Mouse (Mus musculus): ENCODE measurements at regions not wholly inside any gene's neighbourhood (a gene's known extent, or its start where the extent isn't known, plus 50 kb on each side); places are given as distances from the start of the nearest gene placed in this dataset.

GRCm38 (mm10) chr10:125164671-125165070 lies 224.6 kb downstream of the Slc16a7 start:
- ATAC-seq (replicated peaks in 1 of 2; ENCODE audit: insufficient read depth in 1 of 2, low FRiP score in 2 of 2, low TSS enrichment in 1 of 2, low read depth in 1 of 2, poor library complexity in 2 of 2, severe bottlenecking in 2 of 2), result no peak

- 0 out of 4 replicates have a peak, but pooled peaks of 1 of the 2 experiments have one; percentile 27 for ATAC-seq (replicated peaks in 1 of 2; ENCODE audit: insufficient read depth in 1 of 2, low FRiP score in 2 of 2, low TSS enrichment in 1 of 2, low read depth in 1 of 2, poor library complexity in 2 of 2, severe bottlenecking in 2 of 2)
Measured at GRCm38 (mm10) chr10:125161077-125161476, 228.2 kb downstream of the Slc16a7 start.

- no peak for ATAC-seq (replicated peaks in 1 of 2; ENCODE audit: insufficient read depth in 1 of 2, low FRiP score in 2 of 2, low TSS enrichment in 1 of 2, low read depth in 1 of 2, poor library complexity in 2 of 2, severe bottlenecking in 2 of 2)
Measured at GRCm38 (mm10) chr10:125148753-125149152, 240.5 kb downstream of the Slc16a7 start.

DNA sequence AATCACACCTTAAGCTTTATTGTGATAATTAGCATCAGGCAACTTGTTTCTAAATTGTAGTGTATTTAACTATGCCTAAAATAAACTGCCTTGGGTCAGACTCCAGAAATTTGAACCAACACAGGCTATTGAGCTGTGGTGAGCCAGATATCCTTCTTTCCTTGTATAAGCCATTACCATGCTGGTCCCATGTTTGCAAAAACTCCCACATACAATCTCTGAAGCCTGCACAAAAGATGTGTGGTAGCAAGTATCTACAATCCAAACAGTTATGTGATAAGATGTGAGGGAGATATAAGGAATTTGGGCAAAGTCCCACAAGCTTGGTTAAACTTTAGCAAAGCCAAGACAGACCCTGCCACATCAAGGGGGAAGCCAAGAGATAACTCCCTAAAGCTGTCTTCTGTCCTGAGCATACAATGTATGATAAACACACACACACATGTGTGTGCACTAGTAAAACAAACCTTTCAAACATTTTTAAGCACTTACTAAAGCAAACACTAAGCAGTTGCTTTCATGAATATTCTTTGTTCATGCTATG lies 242.0 kb downstream of the Slc16a7 start:
- no peak for ATAC-seq (replicated peaks in 1 of 2; ENCODE audit: insufficient read depth in 1 of 2, low FRiP score in 2 of 2, low TSS enrichment in 1 of 2, low read depth in 1 of 2, poor library complexity in 2 of 2, severe bottlenecking in 2 of 2)

DNA sequence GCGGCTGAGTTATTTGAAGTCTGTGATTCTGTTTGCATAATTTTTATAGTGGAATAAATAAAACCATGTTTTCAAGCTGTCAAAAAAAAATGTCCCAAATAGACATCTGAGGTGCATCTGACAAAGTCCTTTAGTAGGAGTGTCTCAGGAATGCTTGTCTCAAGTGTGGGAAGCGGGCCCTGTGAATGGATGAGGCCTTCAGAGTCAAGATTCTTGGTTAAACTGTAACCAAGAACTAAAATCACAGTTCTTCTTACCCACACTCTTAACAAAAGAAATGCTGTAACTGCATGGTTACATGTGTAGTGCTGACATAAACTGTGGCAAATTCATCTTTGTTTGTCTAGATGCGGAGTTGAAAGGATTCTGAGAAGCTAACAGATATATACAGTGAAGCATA lies 242.9 kb downstream of the Slc16a7 start:
- no peak for ATAC-seq (replicated peaks in 1 of 2; ENCODE audit: insufficient read depth in 1 of 2, low FRiP score in 2 of 2, low TSS enrichment in 1 of 2, low read depth in 1 of 2, poor library complexity in 2 of 2, severe bottlenecking in 2 of 2)

- ATAC-seq (replicated peaks in 1 of 2; ENCODE audit: insufficient read depth in 1 of 2, low FRiP score in 2 of 2, low TSS enrichment in 1 of 2, low read depth in 1 of 2, poor library complexity in 2 of 2, severe bottlenecking in 2 of 2), result no peak
Measured at GRCm38 (mm10) chr10:125145809-125146208, 243.5 kb downstream of the Slc16a7 start.

GRCm38 (mm10) chr10:125121762-125122161 lies 267.5 kb downstream of the Slc16a7 start:
- ATAC-seq (replicated peaks in 1 of 2; ENCODE audit: insufficient read depth in 1 of 2, low FRiP score in 2 of 2, low TSS enrichment in 1 of 2, low read depth in 1 of 2, poor library complexity in 2 of 2, severe bottlenecking in 2 of 2), result no peak

DNA sequence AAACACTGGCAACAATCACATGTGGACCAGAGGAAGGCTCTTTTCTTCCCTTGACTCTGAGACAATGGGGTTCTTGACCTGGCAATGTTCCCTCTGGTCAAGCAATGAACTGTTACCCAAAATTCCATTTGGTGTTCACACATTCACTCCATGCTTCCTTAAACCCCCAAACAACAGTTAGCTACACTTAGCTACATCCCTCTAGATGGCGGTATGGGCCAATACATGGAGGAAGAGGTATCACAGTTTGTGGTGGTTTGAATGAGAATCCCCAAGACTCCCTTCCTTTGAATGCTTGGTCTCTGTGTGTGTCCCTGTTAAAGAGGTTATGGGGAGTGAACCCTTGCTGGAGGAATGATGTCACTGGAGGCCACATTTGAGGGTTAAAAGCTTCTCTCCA lies 274.9 kb downstream of the Slc16a7 start:
- no peak for ATAC-seq (replicated peaks in 1 of 2; ENCODE audit: insufficient read depth in 1 of 2, low FRiP score in 2 of 2, low TSS enrichment in 1 of 2, low read depth in 1 of 2, poor library complexity in 2 of 2, severe bottlenecking in 2 of 2)

DNA sequence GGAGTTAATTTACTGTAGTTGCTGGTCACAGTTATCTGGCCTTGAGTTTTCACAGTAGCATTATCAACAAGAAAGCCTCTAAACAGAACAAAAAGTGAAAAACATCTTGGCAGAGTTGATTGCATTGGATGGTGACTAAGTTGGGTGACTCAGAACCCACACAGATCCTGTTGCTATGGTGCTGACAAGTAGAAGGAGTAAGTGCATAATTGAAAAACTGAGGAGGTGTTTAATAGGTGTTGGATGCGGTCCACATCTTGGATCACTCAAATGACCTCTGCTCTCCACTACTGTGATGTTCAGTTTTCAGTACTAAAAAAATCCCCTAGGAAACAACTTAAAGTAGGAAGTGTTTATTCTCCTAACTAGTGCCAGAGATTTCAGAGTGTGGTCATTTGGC lies 280.3 kb downstream of the Slc16a7 start:
- ATAC-seq (replicated peaks in 1 of 2; ENCODE audit: insufficient read depth in 1 of 2, low FRiP score in 2 of 2, low TSS enrichment in 1 of 2, low read depth in 1 of 2, poor library complexity in 2 of 2, severe bottlenecking in 2 of 2), result no peak

DNA sequence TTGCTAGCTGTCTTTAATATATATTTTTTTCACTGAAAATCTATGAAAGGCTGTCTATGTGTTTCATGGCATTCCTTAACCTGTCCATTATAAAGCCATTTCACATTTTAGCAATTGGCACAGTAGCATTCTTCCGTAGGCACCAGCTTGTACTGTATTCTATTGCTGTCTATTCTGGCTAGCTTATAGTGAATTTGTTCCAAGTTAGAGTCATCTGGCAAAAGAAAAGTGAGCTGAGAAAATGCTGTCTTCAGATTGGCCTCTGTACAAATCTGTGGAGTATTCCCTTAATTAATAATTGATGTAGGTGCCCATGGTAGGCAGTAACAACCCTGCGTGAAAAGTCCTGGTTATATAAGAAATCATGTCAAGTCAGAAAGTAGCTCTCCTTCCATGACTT lies 304.3 kb downstream of the Slc16a7 start:
- no peak for ATAC-seq (replicated peaks in 1 of 2; ENCODE audit: insufficient read depth in 1 of 2, low FRiP score in 2 of 2, low TSS enrichment in 1 of 2, low read depth in 1 of 2, poor library complexity in 2 of 2, severe bottlenecking in 2 of 2)

GRCm38 (mm10) chr10:125072401-125072800 lies 316.9 kb downstream of the Slc16a7 start:
- no peak for ATAC-seq (replicated peaks in 1 of 2; ENCODE audit: insufficient read depth in 1 of 2, low FRiP score in 2 of 2, low TSS enrichment in 1 of 2, low read depth in 1 of 2, poor library complexity in 2 of 2, severe bottlenecking in 2 of 2)

DNA sequence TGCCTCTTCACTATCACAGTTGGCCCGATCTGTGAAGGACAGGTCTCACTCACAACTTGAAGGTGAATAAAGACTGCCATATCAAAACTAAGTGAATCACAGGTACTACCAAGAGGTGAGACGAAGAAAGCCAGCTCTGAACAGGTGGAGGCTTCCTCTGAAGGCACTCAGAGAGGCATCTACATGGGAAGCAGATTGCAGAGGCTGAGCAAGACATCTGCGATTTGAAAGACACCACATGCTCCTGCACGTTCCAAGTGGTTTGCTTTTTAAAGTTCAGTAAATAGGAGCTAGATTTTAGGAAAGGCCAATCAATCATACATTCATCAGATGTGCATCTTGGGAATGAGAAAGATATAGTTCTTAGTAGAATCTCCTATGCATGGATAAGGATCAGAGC lies 319.0 kb downstream of the Slc16a7 start:
- ATAC-seq (replicated peaks in 1 of 2; ENCODE audit: insufficient read depth in 1 of 2, low FRiP score in 2 of 2, low TSS enrichment in 1 of 2, low read depth in 1 of 2, poor library complexity in 2 of 2, severe bottlenecking in 2 of 2), result no peak

DNA sequence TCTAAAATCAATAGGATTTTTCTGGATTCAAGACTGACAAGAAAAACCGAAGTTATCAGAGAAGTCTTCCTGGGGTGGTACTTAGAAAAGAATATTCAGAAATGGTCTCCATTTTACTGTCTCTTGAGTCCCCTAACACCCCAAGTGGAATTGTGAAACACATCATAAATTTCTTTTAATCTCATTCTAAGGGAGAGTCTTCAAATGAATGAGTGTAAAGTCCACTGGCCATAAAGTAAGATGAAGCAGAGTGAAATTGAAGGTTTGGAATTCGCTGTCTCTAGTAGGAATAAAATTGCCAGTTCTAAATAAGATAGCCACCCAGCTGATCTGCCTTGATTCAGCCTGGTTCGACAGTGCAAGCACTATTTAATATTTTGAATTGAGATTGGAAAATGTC lies 350.0 kb downstream of the Slc16a7 start:
- no peak for ATAC-seq (replicated peaks in 1 of 2; ENCODE audit: insufficient read depth in 1 of 2, low FRiP score in 2 of 2, low TSS enrichment in 1 of 2, low read depth in 1 of 2, poor library complexity in 2 of 2, severe bottlenecking in 2 of 2)

DNA sequence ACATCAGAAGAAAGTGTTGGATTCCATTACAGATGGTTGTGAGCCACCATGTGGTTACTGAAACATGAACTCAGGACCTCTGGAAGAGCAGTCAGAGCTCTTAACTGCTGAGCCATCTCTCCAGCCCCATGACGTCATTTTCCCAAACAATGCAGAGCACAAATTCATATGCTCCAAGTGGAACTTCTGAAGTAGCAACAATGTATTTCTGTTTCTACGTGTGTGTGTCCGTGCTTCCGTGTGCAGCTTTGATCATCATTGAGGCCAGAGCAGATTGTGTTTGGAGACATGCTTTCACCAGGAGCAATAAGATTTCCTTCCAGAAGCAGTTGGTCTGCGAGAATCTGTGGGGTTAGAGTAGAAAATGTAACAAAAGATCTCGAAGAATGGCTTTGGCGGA lies 353.6 kb downstream of the Slc16a7 start:
- no peak for ATAC-seq (replicated peaks in 1 of 2; ENCODE audit: insufficient read depth in 1 of 2, low FRiP score in 2 of 2, low TSS enrichment in 1 of 2, low read depth in 1 of 2, poor library complexity in 2 of 2, severe bottlenecking in 2 of 2)

DNA sequence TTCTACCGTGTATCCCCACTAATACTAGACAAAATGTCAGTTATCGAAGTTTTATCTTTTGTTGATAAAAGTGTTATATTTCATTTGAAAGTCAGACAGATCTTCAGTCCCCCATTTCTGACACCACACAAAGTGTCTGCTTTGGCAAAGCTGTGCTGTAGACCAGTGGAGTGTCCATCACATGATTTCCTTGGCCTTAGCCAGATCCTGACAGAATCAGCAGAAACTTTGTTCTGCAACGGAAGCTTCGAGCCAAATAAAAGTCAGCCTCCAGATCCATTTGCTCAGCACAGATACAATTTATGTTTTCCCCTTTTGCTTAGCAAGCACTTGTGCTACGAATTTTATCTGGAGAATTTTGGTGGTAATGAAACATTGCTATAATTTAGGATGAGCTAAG lies 360.9 kb downstream of the Slc16a7 start:
- no peak for ATAC-seq (replicated peaks in 1 of 2; ENCODE audit: insufficient read depth in 1 of 2, low FRiP score in 2 of 2, low TSS enrichment in 1 of 2, low read depth in 1 of 2, poor library complexity in 2 of 2, severe bottlenecking in 2 of 2)

GRCm38 (mm10) chr10:125026851-125027250 lies 362.4 kb downstream of the Slc16a7 start:
- no peak for ATAC-seq (replicated peaks in 1 of 2; ENCODE audit: insufficient read depth in 1 of 2, low FRiP score in 2 of 2, low TSS enrichment in 1 of 2, low read depth in 1 of 2, poor library complexity in 2 of 2, severe bottlenecking in 2 of 2)
